In genomic region chr13:23396246-23396703, GRCm38 (mm10) we compare ENCODE assay signal across 7 mouse cellular contexts. TPM values are rescaled to one million over a fixed set of nuclear protein-coding genes. Genes with fewer than 3 reads are reported as not detected.
DNase-seq lines count a peak whose midpoint lies in the region; ATAC-seq and TF ChIP-seq lines count a peak whose summit lies in the region.

No protein-coding gene starts in this region.

- DNase-seq in spleen, adult 2 months (ENCODE audit: low read depth in 1 of 2, low spot score in 2 of 2), result no peak
- DNase-seq in spleen, postnatal 36 days (ENCODE audit: low spot score in 2 of 2), result no peak
- no peak for DNase-seq in hindbrain, postnatal 0 days (ENCODE audit: low spot score)
- DNase-seq in lung, postnatal 14 days, result peak; percentile 7
- DNase-seq in stomach, postnatal 0 days (ENCODE audit: low spot score), result peak; percentile 24
- DNase-seq in gastrocnemius, postnatal 36 days, result no peak

- no peak overlapping the region for H3K27ac ChIP-seq in spleen, adult 2 months (ENCODE audit: insufficient read depth, low read length)
- no peak overlapping the region for H3K27ac ChIP-seq in embryonic fibroblast, embryonic 13.5 days (ENCODE audit: insufficient read depth, low read length)
- no peak overlapping the region for H3K27ac ChIP-seq in hindbrain, postnatal 0 days
- no peak overlapping the region for H3K27ac ChIP-seq in stomach, postnatal 0 days (replicated peaks)

- WGBS in spleen, adult 2 months, result 3% methylated on average over 31 of the region's 31 CpGs
- WGBS in hindbrain, postnatal 0 days, result under 1% methylated on average over 31 of the region's 31 CpGs
- WGBS in stomach, postnatal 0 days, result under 1% methylated on average over 31 of the region's 31 CpGs

- no peak for TF ChIP-seq EP300 in stomach, postnatal 0 days (optimal IDR thresholded peaks at IDR 0.05)

- no peaks in the 10 kb centered on the region; the same call in 1 of the 2 replicates for H3K4me1 ChIP-seq in spleen, adult 2 months (ENCODE audit: control insufficient read depth, insufficient read depth, insufficient read length)
- H3K4me1 ChIP-seq in embryonic fibroblast, embryonic 13.5 days (ENCODE audit: control insufficient read depth, insufficient read depth, low read length), result no peaks in the 10 kb centered on the region
- H3K4me1 ChIP-seq in hindbrain, postnatal 0 days (ENCODE audit: insufficient read depth, low read length), result no peaks in the 10 kb centered on the region
- H3K4me1 ChIP-seq in stomach, postnatal 0 days (replicated peaks; ENCODE audit: control insufficient read depth, insufficient read depth), result 0 out of 2 replicates have a peak, but pooled peaks cover 2% of the 10 kb centered on the region

- peak overlapping the region; percentile 31; the same call in 1 of the 2 replicates for H3K4me3 ChIP-seq in spleen, adult 2 months (ENCODE audit: extremely low read depth, insufficient read depth, insufficient read length)
- peak overlapping the region; percentile 84 for H3K4me3 ChIP-seq in embryonic fibroblast, embryonic 13.5 days (ENCODE audit: insufficient read depth, low read length)
- H3K4me3 ChIP-seq in hindbrain, postnatal 0 days (ENCODE audit: low read length), result peak overlapping the region; percentile 37
- peak overlapping the region; percentile 37 for H3K4me3 ChIP-seq in stomach, postnatal 0 days (ENCODE audit: low read depth, low read length)

- H3K27me3 ChIP-seq in spleen, adult 2 months (ENCODE audit: control insufficient read depth, insufficient read depth, low read length), result peaks cover 11% of the 10 kb centered on the region; the same call in 1 of the 2 replicates
- H3K27me3 ChIP-seq in hindbrain, postnatal 0 days (ENCODE audit: insufficient read depth, low read length), result peaks cover 26% of the 10 kb centered on the region
- H3K27me3 ChIP-seq in stomach, postnatal 0 days (ENCODE audit: control insufficient read depth, insufficient read depth, low read length), result peaks cover 2% of the 10 kb centered on the region; the same call in 1 of the 2 replicates

- H3K36me3 ChIP-seq in spleen, adult 2 months (ENCODE audit: control insufficient read depth, insufficient read depth, low read length), result no peaks in the 10 kb centered on the region
- no peaks in the 10 kb centered on the region for H3K36me3 ChIP-seq in hindbrain, postnatal 0 days (ENCODE audit: insufficient read depth, low read length)
- H3K36me3 ChIP-seq in stomach, postnatal 0 days (ENCODE audit: control insufficient read depth, insufficient read depth, low read length), result no peaks in the 10 kb centered on the region

- no peaks in the 10 kb centered on the region for H3K9me3 ChIP-seq in hindbrain, postnatal 0 days (ENCODE audit: low read length)
- no peaks in the 10 kb centered on the region for H3K9me3 ChIP-seq in stomach, postnatal 0 days (ENCODE audit: control insufficient read depth, low read length)

- no peak for ATAC-seq in hindbrain, postnatal 0 days
- no peak for ATAC-seq in stomach, postnatal 0 days (ENCODE audit: low FRiP score, low TSS enrichment)

- TF ChIP-seq CTCF in spleen, adult 2 months (IDR thresholded peaks at IDR 0.05; ENCODE audit: extremely low read depth, insufficient read depth, insufficient read length, insufficient replicate concordance), result no peak
- no peak for TF ChIP-seq CTCF in embryonic fibroblast, embryonic 13.5 days (IDR thresholded peaks at IDR 0.05; ENCODE audit: borderline replicate concordance, insufficient read depth, low read length)
- no peak for TF ChIP-seq CTCF in hindbrain, postnatal 0 days (IDR thresholded peaks at IDR 0.05; ENCODE audit: low read depth)
- TF ChIP-seq CTCF in stomach, postnatal 0 days (IDR thresholded peaks at IDR 0.05; ENCODE audit: low read depth), result no peak

- intact Hi-C loops in gastrocnemius, postnatal 36 days (cut with DNase I), result no loop called here

- peak overlapping the region; percentile 65 for H3K4me2 ChIP-seq in hindbrain, postnatal 0 days (ENCODE audit: low read depth, low read length)
- H3K4me2 ChIP-seq in stomach, postnatal 0 days (replicated peaks; ENCODE audit: low read depth), result peak overlapping the region; percentile 59

- H3K9ac ChIP-seq in hindbrain, postnatal 0 days (replicated peaks; ENCODE audit: low read length), result 0 out of 2 replicates have a peak overlapping the region, but pooled peaks have one; percentile 9
- H3K9ac ChIP-seq in stomach, postnatal 0 days (ENCODE audit: low read length), result no peak overlapping the region; the same call in 1 of the 2 replicates

- TF ChIP-seq POLR2A in spleen, adult 2 months (IDR thresholded peaks at IDR 0.05; ENCODE audit: low read depth, low read length), result no peak
- no peak for TF ChIP-seq POLR2A in embryonic fibroblast, embryonic 13.5 days (IDR thresholded peaks at IDR 0.05; ENCODE audit: low read depth, low read length)

RNA-seq across cellular contexts. Expression of gene Zfp322a, which starts 27.3 kb away (rescaled TPM):
- 0.70 and 0.90 TPM in 2 replicates for polyA plus RNA-seq in spleen, adult 2 months (2012; rRNA removed)
- 24.1 and 25.7 TPM in 2 replicates for polyA plus RNA-seq in embryonic fibroblast, embryonic 13.5 days (2011; ENCODE audit: insufficient read length, low read depth, missing spikeins)
- total RNA-seq in hindbrain, postnatal 0 days (2014; rRNA removed), result 11.9 and 15.7 TPM in 2 replicates
- polyA plus RNA-seq in hindbrain, postnatal 0 days (2015; fragmentation: Nextera tagmentation; extraction: Ambion mirVana), result 29.3 and 30.0 TPM in 2 replicates
- polyA plus RNA-seq in stomach, postnatal 0 days (2015; fragmentation: Nextera tagmentation; extraction: Ambion mirVana), result 18.1 and 18.9 TPM in 2 replicates
- total RNA-seq in gastrocnemius, postnatal 36 days (2021), result 10 to 100 TPM in 1 of 2 experiments, 1 to 10 TPM in 1; 8.4 to 11.1 TPM

RNA-seq across cellular contexts. Expression of gene Abt1, which starts 27.4 kb away (rescaled TPM):
- 1.8 TPM in 2 replicates for polyA plus RNA-seq in spleen, adult 2 months (2012; rRNA removed)
- 4.2 and 4.7 TPM in 2 replicates for polyA plus RNA-seq in embryonic fibroblast, embryonic 13.5 days (2011; ENCODE audit: insufficient read length, low read depth, missing spikeins)
- 5.0 and 5.5 TPM in 2 replicates for total RNA-seq in hindbrain, postnatal 0 days (2014; rRNA removed)
- polyA plus RNA-seq in hindbrain, postnatal 0 days (2015; fragmentation: Nextera tagmentation; extraction: Ambion mirVana), result 7.2 and 7.6 TPM in 2 replicates
- polyA plus RNA-seq in stomach, postnatal 0 days (2015; fragmentation: Nextera tagmentation; extraction: Ambion mirVana), result 7.1 and 7.4 TPM in 2 replicates
- 1 to 10 TPM; 3.2 to 3.3 TPM for total RNA-seq in gastrocnemius, postnatal 36 days (2021)

Comparison
In these comparisons a context has a peak if more than half of its experiments do, and no peak if none do; other contexts are left out.
1. DNase-seq: peak in lung, postnatal 14 days (single experiment) and stomach, postnatal 0 days (single experiment); none in spleen, adult 2 months (0 of 2), spleen, postnatal 36 days (0 of 2), hindbrain, postnatal 0 days (single experiment) and gastrocnemius, postnatal 36 days (0 of 2).
2. H3K4me3 ChIP-seq: peak in every context shown above with its lines; median percentile 84 in embryonic fibroblast, embryonic 13.5 days; 37 in hindbrain, postnatal 0 days; 37 in stomach, postnatal 0 days; 31 in spleen, adult 2 months.
3. RNA of gene Zfp322a, which starts 27.3 kb away (polyA plus RNA-seq): 29.3 to 30.0 TPM in hindbrain, postnatal 0 days, 24.1 to 25.7 TPM in embryonic fibroblast, embryonic 13.5 days and 18.1 to 18.9 TPM in stomach, postnatal 0 days; 0.70 to 0.90 TPM in spleen, adult 2 months; every median in the first group is over 10 times any median in the second.